Mouse (Mus musculus): Measurements from ENCODE around the gene Gramd1a. TPM values are rescaled to one million over a fixed set of nuclear protein-coding genes. Genes with fewer than 3 reads are reported as not detected.
A peak's percentile ranks its signal among the peaks of the same experiment; 100 is the strongest.

Gene Gramd1a
- polyA plus RNA-seq, 1 experiment, result 54.9 TPM

DNA sequence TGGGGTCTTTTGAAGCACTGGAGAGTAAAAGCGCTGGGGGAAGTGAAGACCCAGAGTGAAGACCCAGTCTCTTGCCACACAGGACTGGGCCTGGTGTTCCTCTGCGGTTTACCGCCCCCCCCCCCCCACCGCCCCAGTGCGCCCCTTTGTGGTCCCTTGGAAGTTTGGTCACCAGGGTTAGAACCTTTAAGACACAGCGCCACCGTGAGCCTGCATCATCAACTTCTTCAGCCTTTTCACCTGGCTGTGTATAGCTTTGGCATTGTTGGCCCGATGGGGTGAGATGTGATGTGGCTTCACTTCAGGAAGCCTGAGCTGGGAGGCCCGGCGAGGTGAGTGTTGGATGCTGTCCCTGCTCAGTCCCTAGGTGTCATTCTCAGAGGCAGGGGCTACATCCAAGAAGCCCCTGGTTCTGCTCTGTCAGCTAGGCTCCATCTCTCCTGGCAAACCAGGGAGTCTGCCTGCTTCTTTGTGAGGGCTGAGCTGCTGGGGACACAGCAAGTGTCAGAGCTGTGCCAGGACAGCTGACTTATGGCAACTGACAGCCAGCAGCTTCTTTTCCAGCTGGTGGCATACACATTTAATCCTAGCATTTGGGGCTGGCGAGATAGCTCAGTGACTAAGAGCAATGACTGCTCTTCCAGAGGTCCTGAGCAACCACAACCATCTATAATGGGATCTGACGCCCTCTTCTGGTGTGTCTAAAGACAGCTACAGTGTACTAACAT lies 60.8 kb downstream of the Gramd1a start:
- Histone ChIP-seq H3K4me1 (ENCODE audit: control insufficient read depth, insufficient read depth, low read length) (no peaks in the 10 kb centered on the region), H3K27ac (ENCODE audit: insufficient read depth, low read length) (no peak overlapping the region), H3K9ac (ENCODE audit: low read depth, poor library complexity, severe bottlenecking) (no peak overlapping the region), H3K36me3 (ENCODE audit: control insufficient read depth, insufficient read depth, low read length, poor library complexity, severe bottlenecking) (no peaks in the 10 kb centered on the region), H3K4me3 (ENCODE audit: low read depth, low read length) (no peak overlapping the region), H3K27me3 (ENCODE audit: control insufficient read depth, insufficient read depth, low read length, poor library complexity, severe bottlenecking) (no peaks in the 10 kb centered on the region), H3K9me3 (replicated peaks; ENCODE audit: control insufficient read depth, insufficient read depth, low read length, poor library complexity, severe bottlenecking) (no peaks in the 10 kb centered on the region)
- peak; percentile 56 for TF ChIP-seq CTCF (IDR thresholded peaks at IDR 0.05; ENCODE audit: low read depth, low read length)
- no peak for TF ChIP-seq POLR2A (IDR thresholded peaks at IDR 0.05; ENCODE audit: insufficient read depth, low read length)
- no peak for TF ChIP-seq EP300 (IDR thresholded peaks at IDR 0.05; ENCODE audit: insufficient read depth, low read depth, low read length)

- Histone ChIP-seq H3K4me1 (ENCODE audit: control insufficient read depth, insufficient read depth, low read length) (no peaks in the 10 kb centered on the region), H3K27me3 (ENCODE audit: control insufficient read depth, insufficient read depth, low read length, poor library complexity, severe bottlenecking) (no peaks in the 10 kb centered on the region), H3K27ac (ENCODE audit: insufficient read depth, low read length) (no peak overlapping the region), H3K9ac (ENCODE audit: low read depth, poor library complexity, severe bottlenecking) (no peak overlapping the region), H3K36me3 (ENCODE audit: control insufficient read depth, insufficient read depth, low read length, poor library complexity, severe bottlenecking) (no peaks in the 10 kb centered on the region), H3K9me3 (replicated peaks; ENCODE audit: control insufficient read depth, insufficient read depth, low read length, poor library complexity, severe bottlenecking) (0 out of 2 replicates have a peak, but pooled peaks cover 3% of the 10 kb centered on the region), H3K4me3 (ENCODE audit: low read depth, low read length) (no peak overlapping the region)
- no peak for TF ChIP-seq EP300 (IDR thresholded peaks at IDR 0.05; ENCODE audit: insufficient read depth, low read depth, low read length)
- no peak for TF ChIP-seq POLR2A (IDR thresholded peaks at IDR 0.05; ENCODE audit: insufficient read depth, low read length)
- no peak for TF ChIP-seq CTCF (IDR thresholded peaks at IDR 0.05; ENCODE audit: low read depth, low read length)
Measured at GRCm38 (mm10) chr7:31089721-31090120, 66.0 kb downstream of the Gramd1a start.

DNA sequence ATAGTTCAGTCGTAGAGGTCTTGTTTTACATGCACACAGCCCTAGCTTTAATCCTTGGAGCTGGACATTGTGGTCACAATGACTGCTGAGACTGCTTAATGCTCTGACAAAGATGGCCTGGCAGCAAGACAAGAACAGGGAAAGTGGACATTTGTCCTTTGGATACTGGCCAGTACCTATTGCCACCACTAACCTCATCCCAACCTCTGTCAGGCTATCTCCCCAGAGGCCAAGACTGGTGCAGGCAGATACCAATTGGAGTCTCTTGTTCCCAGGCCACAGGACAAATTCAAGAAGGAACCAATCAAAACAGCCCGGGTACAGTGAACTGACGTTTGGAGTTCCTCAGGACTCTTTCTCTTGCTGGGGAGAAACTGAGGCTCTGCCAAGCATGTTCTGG lies 67.5 kb downstream of the Gramd1a start:
- no peak overlapping the region for H3K4me3 ChIP-seq (ENCODE audit: low read depth, low read length)

DNA sequence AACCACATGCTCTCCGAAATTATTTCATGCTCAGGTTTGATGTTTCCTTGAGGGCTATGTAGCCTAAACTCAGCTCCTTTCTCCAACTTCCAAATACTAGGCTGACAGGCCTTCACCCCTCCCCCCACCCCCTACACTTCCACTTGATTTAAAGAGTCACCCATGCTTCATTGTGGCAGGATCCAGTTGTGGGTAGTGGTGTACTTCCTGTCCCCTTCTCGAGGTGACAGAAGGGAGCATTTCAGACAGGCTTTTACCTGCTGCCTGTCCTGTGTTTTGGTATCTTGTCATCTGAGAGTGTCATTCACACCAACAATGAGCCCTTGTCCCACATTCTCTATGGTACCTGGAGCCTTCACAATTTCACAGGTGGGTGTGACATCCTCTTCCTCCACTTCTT lies 68.4 kb downstream of the Gramd1a start:
- Histone ChIP-seq H3K36me3 (ENCODE audit: control insufficient read depth, insufficient read depth, low read length, poor library complexity, severe bottlenecking) (no peaks in the 10 kb centered on the region), H3K9me3 (replicated peaks; ENCODE audit: control insufficient read depth, insufficient read depth, low read length, poor library complexity, severe bottlenecking) (0 out of 2 replicates have a peak, but pooled peaks cover 3% of the 10 kb centered on the region), H3K9ac (ENCODE audit: low read depth, poor library complexity, severe bottlenecking) (no peak overlapping the region), H3K4me1 (ENCODE audit: control insufficient read depth, insufficient read depth, low read length) (no peaks in the 10 kb centered on the region), H3K27ac (ENCODE audit: insufficient read depth, low read length) (no peak overlapping the region), H3K4me3 (ENCODE audit: low read depth, low read length) (no peak overlapping the region), H3K27me3 (ENCODE audit: control insufficient read depth, insufficient read depth, low read length, poor library complexity, severe bottlenecking) (no peaks in the 10 kb centered on the region)
- TF ChIP-seq CTCF (IDR thresholded peaks at IDR 0.05; ENCODE audit: low read depth, low read length), result no peak

More for the DNA sequence above, 67.5 kb downstream of the Gramd1a start:
- TF ChIP-seq CTCF (IDR thresholded peaks at IDR 0.05; ENCODE audit: low read depth, low read length) (no peak), EP300 (IDR thresholded peaks at IDR 0.05; ENCODE audit: insufficient read depth, low read depth, low read length) (no peak), POLR2A (IDR thresholded peaks at IDR 0.05; ENCODE audit: insufficient read depth, low read length) (no peak)
- Histone ChIP-seq H3K36me3 (ENCODE audit: control insufficient read depth, insufficient read depth, low read length, poor library complexity, severe bottlenecking) (no peaks in the 10 kb centered on the region), H3K9me3 (replicated peaks; ENCODE audit: control insufficient read depth, insufficient read depth, low read length, poor library complexity, severe bottlenecking) (0 out of 2 replicates have a peak, but pooled peaks cover 3% of the 10 kb centered on the region), H3K27ac (ENCODE audit: insufficient read depth, low read length) (no peak overlapping the region), H3K27me3 (ENCODE audit: control insufficient read depth, insufficient read depth, low read length, poor library complexity, severe bottlenecking) (no peaks in the 10 kb centered on the region), H3K4me1 (ENCODE audit: control insufficient read depth, insufficient read depth, low read length) (no peaks in the 10 kb centered on the region), H3K9ac (ENCODE audit: low read depth, poor library complexity, severe bottlenecking) (no peak overlapping the region)

DNA sequence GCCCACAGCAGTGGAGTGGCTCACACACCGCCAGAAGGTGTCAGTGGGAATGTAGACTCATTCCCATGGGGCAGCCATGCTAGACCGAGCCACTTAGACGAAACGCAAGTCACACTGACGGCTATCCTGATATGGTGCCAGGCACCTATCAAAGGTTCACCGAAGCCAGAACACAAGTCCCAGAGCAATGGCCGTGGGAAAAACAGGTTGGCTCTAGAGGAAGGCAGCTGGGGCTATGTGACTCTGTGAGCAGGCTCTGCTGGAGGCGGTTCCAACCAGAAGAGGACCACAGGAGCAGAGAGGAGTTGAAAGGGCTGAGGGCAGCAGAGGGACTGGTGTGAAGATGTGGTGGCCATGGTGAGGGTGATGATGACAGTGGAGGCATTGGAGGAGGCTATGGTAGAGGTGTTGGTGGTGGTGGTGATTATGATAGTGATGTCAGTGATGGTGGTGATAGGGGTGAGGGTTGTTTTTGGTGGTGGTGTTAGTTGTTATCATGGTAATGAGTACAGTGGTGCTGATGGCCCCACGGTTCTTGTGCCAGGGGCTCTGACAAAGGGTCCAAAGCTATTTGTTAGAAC lies 69.4 kb downstream of the Gramd1a start:
- no peak for TF ChIP-seq EP300 (IDR thresholded peaks at IDR 0.05; ENCODE audit: insufficient read depth, low read depth, low read length)
- H3K27me3 ChIP-seq (ENCODE audit: control insufficient read depth, insufficient read depth, low read length, poor library complexity, severe bottlenecking), result no peaks in the 10 kb centered on the region
- no peak overlapping the region for H3K27ac ChIP-seq (ENCODE audit: insufficient read depth, low read length)
- H3K4me3 ChIP-seq (ENCODE audit: low read depth, low read length), result no peak overlapping the region
- 0 out of 2 replicates have a peak, but pooled peaks cover 3% of the 10 kb centered on the region for H3K9me3 ChIP-seq (replicated peaks; ENCODE audit: control insufficient read depth, insufficient read depth, low read length, poor library complexity, severe bottlenecking)
- no peak overlapping the region for H3K9ac ChIP-seq (ENCODE audit: low read depth, poor library complexity, severe bottlenecking)
- H3K4me1 ChIP-seq (ENCODE audit: control insufficient read depth, insufficient read depth, low read length), result no peaks in the 10 kb centered on the region
- no peaks in the 10 kb centered on the region for H3K36me3 ChIP-seq (ENCODE audit: control insufficient read depth, insufficient read depth, low read length, poor library complexity, severe bottlenecking)

DNA sequence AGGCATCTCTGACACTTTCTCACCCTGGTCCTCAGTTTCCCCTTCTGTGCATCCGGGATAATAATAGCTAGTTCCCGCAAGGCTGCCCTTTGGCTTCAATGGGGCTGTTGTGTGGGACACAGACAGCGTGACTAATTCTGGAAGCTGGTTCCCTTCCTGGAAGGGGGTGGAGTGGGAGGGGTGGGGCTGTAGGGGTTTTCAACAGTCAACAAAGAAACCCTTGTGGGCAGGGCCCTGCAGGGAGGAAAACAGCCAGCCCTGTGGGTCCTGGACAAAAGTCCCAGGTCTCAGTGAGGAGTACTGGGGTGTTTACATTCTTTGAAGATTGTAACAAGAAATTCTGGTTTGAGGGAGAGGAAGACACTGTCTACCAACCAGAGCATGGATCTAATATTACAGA lies 70.5 kb downstream of the Gramd1a start:
- no peaks in the 10 kb centered on the region for H3K36me3 ChIP-seq (ENCODE audit: control insufficient read depth, insufficient read depth, low read length, poor library complexity, severe bottlenecking)
- H3K27ac ChIP-seq (ENCODE audit: insufficient read depth, low read length), result peak overlapping the region; percentile 22; the same call in 1 of the 2 replicates
- no peak overlapping the region for H3K9ac ChIP-seq (ENCODE audit: low read depth, poor library complexity, severe bottlenecking)
- no peaks in the 10 kb centered on the region for H3K4me1 ChIP-seq (ENCODE audit: control insufficient read depth, insufficient read depth, low read length)
- no peaks in the 10 kb centered on the region for H3K27me3 ChIP-seq (ENCODE audit: control insufficient read depth, insufficient read depth, low read length, poor library complexity, severe bottlenecking)
- 0 out of 2 replicates have a peak, but pooled peaks cover 3% of the 10 kb centered on the region for H3K9me3 ChIP-seq (replicated peaks; ENCODE audit: control insufficient read depth, insufficient read depth, low read length, poor library complexity, severe bottlenecking)
- H3K4me3 ChIP-seq (ENCODE audit: low read depth, low read length), result no peak overlapping the region
- TF ChIP-seq POLR2A (IDR thresholded peaks at IDR 0.05; ENCODE audit: insufficient read depth, low read length) (no peak), EP300 (IDR thresholded peaks at IDR 0.05; ENCODE audit: insufficient read depth, low read depth, low read length) (0 out of 2 replicates have a peak, but pooled peaks have one; percentile 42)
